ENCODE assay signal across 8 mouse cellular contexts in genomic region chr7:111028281-111029045, GRCm38 (mm10). TPM values are rescaled to one million over a fixed set of nuclear protein-coding genes. Genes with fewer than 3 reads are reported as not detected.
DNase-seq lines count a peak whose midpoint lies in the region; ATAC-seq lines count a peak whose summit lies in the region.

Ctr9 (plus strand) TSS chr7:111028951.

- no peaks in the 10 kb centered on the region for H3K9me3 ChIP-seq in hindbrain, embryonic 11.5 days (ENCODE audit: control insufficient read depth, low read length)

- no peaks in the 10 kb centered on the region for H3K4me1 ChIP-seq in hindbrain, embryonic 11.5 days (replicated peaks; ENCODE audit: control insufficient read depth, insufficient read depth, low read length)

- peak within 1 kb of the TSS; percentile 78 for H3K4me2 ChIP-seq in hindbrain, embryonic 11.5 days (replicated peaks; ENCODE audit: low read depth, low read length)

- H3K27me3 ChIP-seq in hindbrain, embryonic 11.5 days (ENCODE audit: control insufficient read depth, insufficient read depth, low read length): no peaks in the 10 kb centered on the region

- peak within 1 kb of the TSS; percentile 76 for H3K9ac ChIP-seq in hindbrain, embryonic 11.5 days (ENCODE audit: low read depth, low read length)

- no peaks in the 10 kb centered on the region for H3K36me3 ChIP-seq in hindbrain, embryonic 11.5 days (ENCODE audit: control insufficient read depth, insufficient read depth, low read length)

- peak within 1 kb of the TSS; percentile 94 for H3K4me3 ChIP-seq in hindbrain, embryonic 11.5 days (ENCODE audit: low read depth, low read length)

- peak within 1 kb of the TSS; percentile 89 for H3K27ac ChIP-seq in hindbrain, embryonic 11.5 days (ENCODE audit: low read depth, low read length)

- WGBS in hindbrain, embryonic 11.5 days: 8% methylated on average over 45 of the region's 45 CpGs

- DNase-seq in MN1 (ENCODE audit: low spot score): peak; percentile 92
- peak; percentile 95 for DNase-seq in cerebellum, adult 9-10 months
- peak; percentile 83 to 93 for DNase-seq in frontal cortex, adult 2 months (ENCODE audit: extremely low spot score in 1 of 2, low spot score in 1 of 2)
- DNase-seq in hindbrain, embryonic 11.5 days (ENCODE audit: low spot score): peak; percentile 95
- peak; percentile 92 to 95 for DNase-seq in layer of hippocampus, postnatal 10 days (ENCODE audit: low spot score in 2 of 2)
- DNase-seq in lung, postnatal 10 days: peak; percentile 95
- peak; percentile 93 for DNase-seq in ovary, postnatal 36 days (ENCODE audit: low spot score)
- peak; percentile 90 for DNase-seq in thymus, postnatal 25 days

- peak; percentile 97 for ATAC-seq in hindbrain, embryonic 11.5 days (ENCODE audit: low FRiP score)

RNA-seq across cellular contexts. Expression of gene Ctr9, which starts in this region (rescaled TPM):
- 30.4 and 35.5 TPM in 2 replicates for polyA plus RNA-seq in frontal cortex, adult 2 months (2012; rRNA removed)
- polyA plus RNA-seq in hindbrain, embryonic 11.5 days (2014; fragmentation: Nextera tagmentation; extraction: Ambion mirVana): 79.3 and 91.2 TPM in 2 replicates
- 10 to 100 TPM; 57.3 to 60.5 TPM for total RNA-seq in layer of hippocampus, postnatal 10 days (2021)

Comparison
In these comparisons a context has a peak if more than half of its experiments do, and no peak if none do; other contexts are left out.
1. Peak in every context shown above with its lines: DNase-seq, ATAC-seq, H3K4me3 ChIP-seq and H3K27ac ChIP-seq.